Mouse (Mus musculus) forelimb bud, embryonic 11.5 days (tissue): ENCODE data around the gene Fam168a.
"Not testable (repeated sequence)": the region's sequence is repeated elsewhere in the genome, so short reads cannot be mapped to it uniquely, and the experiment has no call there.

Experiments
- DNase-seq: peaks from one replicate; pipeline ENCODE4 v3.0.0-alpha.2; 2012; ENCODE audit warnings: low read depth, low spot score

Gene Fam168a

GRCm38 (mm10) chr7:100706883-100707480 lies 547 bp downstream of the Fam168a start:
- DNase-seq, result no peak

DNA sequence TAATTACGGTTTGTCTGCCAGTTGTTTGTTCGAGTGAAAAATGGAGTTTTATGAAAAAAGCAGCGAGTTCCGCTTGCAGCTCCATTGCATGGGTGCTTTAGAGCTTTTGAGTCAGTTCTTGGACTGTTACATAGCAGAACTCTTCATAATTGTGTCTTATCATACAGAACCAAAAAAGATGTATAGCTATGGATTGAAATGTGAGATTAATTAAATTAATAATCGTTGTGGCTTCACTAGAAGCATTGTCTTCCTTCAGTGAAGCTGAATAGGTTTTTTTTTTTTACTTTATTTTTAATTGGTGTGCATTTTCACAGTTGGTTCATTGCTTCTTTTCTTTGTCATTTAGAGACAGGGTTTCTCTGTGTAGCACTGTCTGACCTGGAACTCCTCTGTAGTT lies 12.3 kb downstream of the Fam168a start:
- no peak for DNase-seq

- DNase-seq, result no peak
Measured at GRCm38 (mm10) chr7:100722268-100722667, 15.8 kb downstream of the Fam168a start.

DNA sequence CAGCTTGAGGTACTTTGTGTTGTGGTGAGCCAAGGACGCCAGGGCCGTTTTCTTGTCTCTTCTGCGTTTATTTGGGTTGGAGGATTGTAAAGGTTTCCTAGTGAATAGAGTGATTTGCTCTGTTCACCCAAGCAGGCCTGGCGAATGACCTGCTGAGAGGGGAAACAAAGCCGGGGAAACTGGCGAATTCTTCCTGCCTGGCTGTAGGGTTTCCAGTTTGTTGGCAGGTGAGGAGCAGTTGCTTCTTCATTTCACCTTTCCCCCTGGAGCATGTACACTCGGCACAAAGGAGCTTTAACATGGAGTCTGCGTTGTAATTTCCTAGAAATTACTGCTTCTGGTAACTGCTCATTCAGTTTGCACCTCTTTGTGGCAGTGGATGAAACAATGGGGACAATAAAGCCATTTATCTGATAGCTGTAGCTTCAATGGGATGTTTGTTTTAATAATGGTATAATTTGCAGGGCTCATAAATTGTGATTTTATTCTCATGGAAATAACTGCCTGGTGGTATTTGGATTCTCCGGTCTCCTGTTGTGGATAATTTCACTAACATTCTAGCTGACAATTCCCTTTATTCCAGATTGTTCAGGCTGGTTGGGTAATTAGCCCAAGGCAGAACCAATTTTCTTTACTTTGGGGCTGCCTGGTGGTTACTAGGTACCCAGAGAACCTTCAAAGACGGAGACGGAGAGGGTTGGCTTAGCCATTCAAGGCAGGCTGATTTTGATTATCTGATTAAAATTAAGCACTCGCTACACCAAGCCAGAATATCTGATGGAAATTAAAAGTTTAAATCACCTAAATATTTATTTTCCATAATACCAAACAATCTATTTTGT lies 17.2 kb downstream of the Fam168a start:
- DNase-seq, result no peak

DNA sequence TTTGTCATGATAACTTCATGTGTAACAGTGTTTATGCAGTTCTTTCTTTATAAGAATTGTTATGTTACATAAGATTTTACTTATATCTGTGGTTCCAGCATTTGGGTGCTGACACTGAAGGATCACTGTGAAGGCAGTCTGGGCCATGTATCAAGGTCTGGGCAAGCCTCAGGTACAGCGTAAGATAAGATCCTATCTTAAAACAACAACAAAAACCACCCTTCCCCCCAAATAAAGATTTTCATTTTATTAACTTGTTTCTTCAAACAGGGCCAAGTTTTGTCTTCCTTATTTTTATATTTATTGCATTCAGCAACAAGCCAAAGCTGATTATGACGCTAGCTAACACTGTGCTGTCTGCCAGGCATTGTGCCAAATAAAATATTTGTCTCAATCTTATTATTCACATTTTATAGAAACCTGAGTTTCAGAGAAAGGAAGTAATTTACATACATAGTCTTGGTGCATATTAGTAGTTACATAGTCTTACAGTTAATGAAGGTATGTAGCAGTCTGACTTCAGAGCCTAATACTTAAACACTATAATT lies 21.2 kb downstream of the Fam168a start:
- no peak for DNase-seq

GRCm38 (mm10) chr7:100729778-100730177 lies 23.3 kb downstream of the Fam168a start:
- DNase-seq, result no peak

DNA sequence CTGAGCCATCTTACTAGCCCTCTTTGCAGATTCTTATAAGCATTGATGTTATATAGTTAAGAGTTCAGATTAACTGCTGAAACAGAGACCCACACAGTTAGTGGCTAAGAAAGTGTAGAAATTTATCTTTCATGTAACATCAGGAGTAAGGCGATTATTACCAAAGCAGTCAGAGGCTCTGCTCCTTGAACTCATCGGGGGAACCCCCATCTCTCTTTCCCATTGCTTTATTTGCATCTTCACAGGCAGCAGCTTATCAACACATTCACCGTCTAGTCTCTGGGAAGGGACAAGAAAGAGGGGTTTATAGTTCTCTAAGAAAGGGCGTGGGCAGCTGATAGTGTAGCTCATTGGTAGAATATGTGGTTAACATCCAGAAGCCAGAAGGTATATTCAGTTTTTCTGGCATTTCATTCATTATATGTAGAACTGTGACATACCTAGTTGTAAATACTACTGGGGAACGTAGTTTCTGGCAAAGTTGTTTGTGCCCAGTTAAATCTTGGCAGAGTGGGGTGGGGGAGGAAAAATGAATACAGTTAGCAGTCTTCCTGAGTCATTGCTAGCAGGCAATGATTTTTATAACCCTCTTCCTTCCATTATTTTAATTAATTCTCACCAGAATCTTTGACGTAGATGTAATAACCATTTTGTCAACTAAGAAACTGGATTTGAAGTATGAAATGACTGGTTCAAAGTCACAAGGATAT lies 26.1 kb downstream of the Fam168a start:
- DNase-seq, result no peak

- no peak for DNase-seq
Measured at GRCm38 (mm10) chr7:100733051-100733813, 26.8 kb downstream of the Fam168a start.

GRCm38 (mm10) chr7:100734201-100734600 lies 27.8 kb downstream of the Fam168a start:
- DNase-seq, result peak; percentile 62

GRCm38 (mm10) chr7:100734905-100735304 lies 28.5 kb downstream of the Fam168a start:
- DNase-seq, result not testable (repeated sequence)

- DNase-seq, result no peak
Measured at GRCm38 (mm10) chr7:100736131-100736530, 29.7 kb downstream of the Fam168a start.

- no peak for DNase-seq
Measured at GRCm38 (mm10) chr7:100744372-100744771, 37.9 kb downstream of the Fam168a start.

- no peak for DNase-seq
Measured at GRCm38 (mm10) chr7:100750101-100750500, 43.7 kb downstream of the Fam168a start.

GRCm38 (mm10) chr7:100758718-100759117 lies 52.3 kb downstream of the Fam168a start:
- no peak for DNase-seq

GRCm38 (mm10) chr7:100762726-100763125 lies 56.3 kb downstream of the Fam168a start:
- DNase-seq, result no peak

GRCm38 (mm10) chr7:100767568-100767967 lies 61.1 kb downstream of the Fam168a start:
- peak; percentile 64 for DNase-seq

- no peak for DNase-seq
Measured at GRCm38 (mm10) chr7:100768009-100768408, 61.6 kb downstream of the Fam168a start.

DNA sequence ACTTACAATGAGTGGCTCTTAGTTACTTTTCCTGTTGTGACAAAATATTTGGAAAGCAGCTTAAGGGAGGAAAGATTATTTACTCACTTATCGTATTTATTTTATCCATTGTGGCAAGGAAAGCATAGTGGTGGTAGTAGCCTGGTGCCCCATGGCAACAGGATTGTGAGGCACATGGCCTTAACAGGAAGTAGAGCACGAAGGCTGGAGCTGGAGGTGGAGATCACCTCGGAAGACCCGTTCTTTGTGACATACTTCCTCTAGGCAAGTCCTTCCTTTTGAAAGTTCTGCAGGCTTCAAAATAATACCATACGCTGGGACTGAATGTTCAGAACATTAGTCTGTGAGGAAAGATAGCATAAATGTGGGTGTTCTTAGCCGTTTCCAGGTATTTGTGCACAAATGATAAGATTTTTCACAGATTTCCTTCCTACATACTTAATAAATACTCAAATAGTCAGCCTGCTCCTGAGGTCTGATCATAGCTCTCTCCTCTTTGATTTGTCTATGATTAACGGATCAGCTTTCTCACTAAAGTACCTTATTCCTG lies 63.2 kb downstream of the Fam168a start:
- no peak for DNase-seq

- DNase-seq, result no peak
Measured at GRCm38 (mm10) chr7:100770669-100771341, 64.4 kb downstream of the Fam168a start.

GRCm38 (mm10) chr7:100774189-100774588 lies 67.8 kb downstream of the Fam168a start:
- no peak for DNase-seq

GRCm38 (mm10) chr7:100775810-100776209 lies 69.4 kb downstream of the Fam168a start:
- DNase-seq, result no peak
